Mouse (Mus musculus) midbrain, embryonic 12.5 days (tissue): ENCODE measurements around the gene Kazn. TPM values are rescaled to one million over a fixed set of nuclear protein-coding genes. Genes with fewer than 3 reads are reported as not detected.

Experiments used
- ATAC-seq: fragments of 200-750 bp; cut with Nextera tagmentation; 2 replicates; pipeline ENCODE4 v1.8.0; 2017; ENCODE audit warnings: low read depth, moderate TSS enrichment, moderate library complexity; ENCODE audit not compliant: low FRiP score
- H3K27ac ChIP-seq: fragments of 300-500 bp; sonication (generic); replicated peaks from 2 replicates; pipeline ENCODE4 v1.5.1; 2016; ENCODE audit warnings: mild to moderate bottlenecking
- H3K27me3 ChIP-seq: fragments of 300-500 bp; sonication (generic); 2 replicates; pipeline ENCODE4 v1.6.1; 2016; ENCODE audit warnings: mild to moderate bottlenecking
- H3K36me3 ChIP-seq: fragments of 300-500 bp; sonication (generic); 2 replicates; pipeline ENCODE4 v1.6.1; 2016
- H3K4me1 ChIP-seq: fragments of 300-500 bp; sonication (generic); 2 replicates; pipeline ENCODE4 v1.6.1; 2016
- H3K4me2 ChIP-seq: fragments of 300-500 bp; sonication (generic); replicated peaks from 2 replicates; pipeline ENCODE4 v1.6.1; 2016; ENCODE audit warnings: mild to moderate bottlenecking, moderate library complexity
- H3K4me3 ChIP-seq: fragments of 300-500 bp; sonication (generic); 2 replicates; pipeline ENCODE4 v1.5.1; 2016; ENCODE audit warnings: mild to moderate bottlenecking
- H3K9ac ChIP-seq: fragments of 300-500 bp; sonication (generic); replicated peaks from 2 replicates; pipeline ENCODE4 v1.6.1; 2016; ENCODE audit warnings: mild to moderate bottlenecking, moderate library complexity
- H3K9me3 ChIP-seq: fragments of 300-500 bp; sonication (generic); 2 replicates; pipeline ENCODE4 v1.6.1; 2016; ENCODE audit warnings: mild to moderate bottlenecking
- WGBS: fragments of 180-500 bp; shearing (Covaris S2); methylation state at CpG from one replicate; pipeline ENCODE4 v1.1.7; 2016; 5-methylcytosine and 5-hydroxymethylcytosine counted together
- polyA plus RNA-seq: library from polyadenylated mRNA; unstranded; fragments of >200 nt; fragmentation: Nextera tagmentation; extraction: Ambion mirVana; gene quantifications from 2 replicates; pipeline ENCODE4 v1.2.1, GENCODE M21; 2016

Gene Kazn
- polyA plus RNA-seq, 1 experiment from 2014 or later = 22.0 TPM

DNA sequence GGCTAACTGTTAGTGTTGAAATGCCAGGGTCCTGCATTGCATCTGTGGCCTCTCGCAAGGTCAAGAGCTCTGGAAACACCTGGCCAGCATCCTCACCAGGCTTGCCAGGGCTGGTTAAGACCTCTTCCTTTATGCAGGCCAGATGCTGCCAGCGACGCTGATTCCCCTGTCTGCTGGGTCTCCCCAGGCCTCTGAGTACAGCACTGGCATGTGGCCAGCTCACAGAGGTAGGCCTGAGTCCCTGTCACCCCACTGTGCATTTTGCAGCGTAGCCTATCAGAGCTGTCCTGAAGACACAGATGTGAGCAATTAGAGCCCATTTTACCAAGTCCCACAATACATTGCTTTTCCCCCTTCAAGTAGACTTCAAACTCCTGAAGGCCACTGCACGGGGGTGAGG lies 109.0 kb downstream of the Kazn start:
- no peak for ATAC-seq
- no peaks in the 10 kb centered on the region for H3K9me3 ChIP-seq
- H3K9ac ChIP-seq = no peak overlapping the region
- no peak overlapping the region for H3K4me3 ChIP-seq
- H3K36me3 ChIP-seq = no peaks in the 10 kb centered on the region
- H3K4me1 ChIP-seq = peaks cover 7% of the 10 kb centered on the region; the same call in 1 of the 2 replicates
- no peak overlapping the region for H3K4me2 ChIP-seq
- H3K27me3 ChIP-seq = no peaks in the 10 kb centered on the region
- H3K27ac ChIP-seq = no peak overlapping the region
- 68% methylated on average over 5 of the region's 5 CpGs for WGBS

DNA sequence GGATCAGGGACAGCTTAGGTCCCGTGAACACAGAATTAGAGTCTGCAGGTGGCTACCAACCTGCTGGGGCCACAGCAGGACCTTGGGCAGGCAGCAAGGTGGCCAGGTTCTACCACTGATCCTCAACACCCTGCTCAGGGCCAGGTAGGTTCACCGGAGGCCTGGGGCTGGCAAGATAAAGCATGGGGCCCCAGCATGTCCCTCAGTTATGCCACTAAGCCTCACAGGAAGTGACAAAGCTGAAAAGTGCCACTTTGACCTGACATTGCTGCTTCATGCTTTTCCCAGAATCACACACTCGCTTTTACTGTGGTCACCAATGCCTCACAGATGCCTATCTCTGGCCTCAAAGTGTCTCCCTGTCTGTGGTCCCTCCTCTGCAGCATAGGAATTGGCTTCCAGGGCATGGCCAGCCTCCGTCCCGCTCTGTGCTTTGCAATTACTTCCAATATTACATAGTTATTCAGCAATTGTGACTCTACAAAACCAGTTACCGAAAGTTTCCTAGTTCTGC lies 111.9 kb downstream of the Kazn start:
- Histone ChIP-seq H3K27me3 (no peaks in the 10 kb centered on the region; the same call in 1 of the 2 replicates), H3K4me3 (no peak overlapping the region), H3K9me3 (no peaks in the 10 kb centered on the region), H3K36me3 (no peaks in the 10 kb centered on the region), H3K4me1 (peaks cover 7% of the 10 kb centered on the region; the same call in 1 of the 2 replicates), H3K27ac (no peak overlapping the region), H3K4me2 (no peak overlapping the region), H3K9ac (no peak overlapping the region)
- no peak for ATAC-seq
- 88% methylated on average over 6 of the region's 6 CpGs for WGBS

DNA sequence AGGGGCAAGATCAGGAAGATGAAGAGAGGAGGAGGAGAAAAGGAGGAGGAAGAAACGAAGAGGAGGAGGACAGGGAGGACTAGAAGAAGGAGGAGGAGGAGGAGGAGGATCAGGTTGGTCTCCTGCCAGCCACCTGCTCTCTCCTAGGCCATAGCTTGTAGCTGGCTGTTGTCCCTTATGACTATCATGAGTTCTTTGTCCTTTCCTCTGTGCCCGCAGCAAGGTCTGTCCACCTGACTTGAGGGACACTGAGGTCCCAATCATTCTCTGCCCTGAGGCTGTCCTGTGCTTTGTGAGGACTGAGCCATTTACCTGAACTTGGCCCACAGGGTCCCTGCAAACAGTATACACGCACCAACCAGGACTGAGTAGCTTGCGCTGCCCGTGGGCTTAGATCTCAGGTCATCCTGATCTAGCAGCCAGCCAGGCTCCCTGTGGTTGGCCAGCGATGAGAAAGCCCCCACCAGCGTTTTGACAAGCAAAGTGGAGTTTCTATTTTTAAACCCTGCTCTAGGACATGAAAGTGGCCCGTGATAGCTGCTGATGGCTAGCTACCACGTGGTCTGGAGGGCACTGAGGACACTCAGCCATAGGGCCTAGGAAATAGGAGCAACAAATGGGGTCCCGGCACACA lies 112.4 kb downstream of the Kazn start:
- H3K4me3 ChIP-seq = no peak overlapping the region
- WGBS = 81% methylated on average over 10 of the region's 10 CpGs
- H3K27ac ChIP-seq = no peak overlapping the region
- ATAC-seq = no peak
- peaks cover 7% of the 10 kb centered on the region; the same call in 1 of the 2 replicates for H3K4me1 ChIP-seq
- no peaks in the 10 kb centered on the region; the same call in 1 of the 2 replicates for H3K27me3 ChIP-seq
- H3K9me3 ChIP-seq = no peaks in the 10 kb centered on the region
- H3K9ac ChIP-seq = no peak overlapping the region
- no peaks in the 10 kb centered on the region for H3K36me3 ChIP-seq
- H3K4me2 ChIP-seq = no peak overlapping the region

DNA sequence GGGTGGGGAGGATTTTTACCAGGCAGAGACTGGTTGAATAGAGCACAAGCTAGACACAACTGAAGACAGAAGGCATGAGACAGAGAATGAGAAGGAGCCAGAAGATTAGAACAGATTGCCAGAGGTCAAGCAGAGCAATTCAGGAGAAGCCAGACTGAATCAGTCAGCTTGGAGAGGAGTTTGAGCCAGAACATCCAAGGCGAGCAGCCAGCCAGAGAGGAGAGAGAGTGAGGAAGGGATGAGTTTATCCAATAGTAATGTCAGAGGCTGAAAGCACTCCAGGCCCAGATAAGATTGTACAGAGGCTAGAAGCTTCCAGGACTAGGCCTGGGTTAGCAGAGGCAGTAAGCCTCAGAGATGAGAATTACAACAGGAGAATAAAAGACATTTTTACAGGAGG lies 118.0 kb downstream of the Kazn start:
- ATAC-seq = no peak
- WGBS = 30% methylated on average over 1 of the region's 1 CpGs
- peaks cover 6% of the 10 kb centered on the region; the same call in 1 of the 2 replicates for H3K27me3 ChIP-seq

DNA sequence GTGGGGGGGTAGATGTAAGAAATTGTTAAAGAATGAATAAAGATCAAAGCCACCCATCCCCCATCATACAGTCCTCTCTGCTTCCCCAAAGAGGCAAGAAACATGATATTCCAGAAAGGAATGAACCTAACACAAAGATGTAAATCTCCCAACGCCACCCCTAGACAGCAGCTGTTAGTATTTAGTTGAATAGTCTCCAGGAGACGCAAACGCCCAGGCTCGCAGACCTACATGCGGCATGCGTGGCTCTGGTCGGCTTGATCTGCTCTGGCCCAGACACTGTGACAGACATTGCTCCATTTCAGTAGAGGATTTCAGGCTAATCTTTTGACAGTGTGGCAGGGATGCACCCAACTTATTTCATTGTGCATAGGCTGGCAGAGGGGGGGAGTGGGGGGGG lies 120.7 kb downstream of the Kazn start:
- no peaks in the 10 kb centered on the region for H3K9me3 ChIP-seq
- no peak overlapping the region; the same call in 1 of the 2 replicates for H3K27ac ChIP-seq
- 0 out of 2 replicates have a peak, but pooled peaks cover 7% of the 10 kb centered on the region for H3K4me1 ChIP-seq
- H3K4me2 ChIP-seq = no peak overlapping the region
- WGBS = 42% methylated on average over 7 of the region's 7 CpGs
- ATAC-seq = peak; percentile 51; the same call in 1 of the 2 replicates
- H3K4me3 ChIP-seq = no peak overlapping the region
- no peak overlapping the region for H3K9ac ChIP-seq
- H3K36me3 ChIP-seq = no peaks in the 10 kb centered on the region
- H3K27me3 ChIP-seq = peaks cover 6% of the 10 kb centered on the region

More for the DNA sequence above, 118.0 kb downstream of the Kazn start:
- Histone ChIP-seq H3K4me3 (no peak overlapping the region), H3K27ac (no peak overlapping the region), H3K36me3 (no peaks in the 10 kb centered on the region), H3K9me3 (no peaks in the 10 kb centered on the region), H3K9ac (no peak overlapping the region), H3K4me2 (no peak overlapping the region), H3K4me1 (0 out of 2 replicates have a peak, but pooled peaks cover 7% of the 10 kb centered on the region)

DNA sequence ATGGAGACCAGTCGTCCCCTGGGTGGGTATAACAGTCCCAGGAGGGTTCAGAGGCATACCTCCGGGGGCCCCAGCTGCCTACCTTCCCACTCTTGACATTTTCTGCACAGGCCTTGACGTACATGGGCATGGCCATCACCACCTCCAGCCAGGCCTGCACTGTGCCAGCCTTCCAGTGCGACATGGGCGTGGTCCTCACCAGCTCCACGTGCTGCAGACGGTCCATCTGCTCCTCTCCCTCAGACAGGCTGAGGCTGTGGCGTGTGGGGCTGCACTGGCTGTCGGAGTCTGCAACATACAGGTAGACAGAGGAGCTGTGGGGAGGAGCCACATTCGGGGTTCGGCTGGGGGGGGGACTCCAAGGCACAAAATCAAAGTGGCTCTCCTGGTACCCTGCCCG lies 121.2 kb downstream of the Kazn start:
- no peak overlapping the region for H3K9ac ChIP-seq
- H3K27ac ChIP-seq = no peak overlapping the region
- no peak overlapping the region for H3K4me2 ChIP-seq
- H3K9me3 ChIP-seq = no peaks in the 10 kb centered on the region
- WGBS = 88% methylated on average over 12 of the region's 12 CpGs
- H3K4me1 ChIP-seq = 0 out of 2 replicates have a peak, but pooled peaks cover 7% of the 10 kb centered on the region
- no peak for ATAC-seq
- peaks cover 6% of the 10 kb centered on the region; the same call in 1 of the 2 replicates for H3K27me3 ChIP-seq
- H3K4me3 ChIP-seq = no peak overlapping the region
- no peaks in the 10 kb centered on the region for H3K36me3 ChIP-seq

DNA sequence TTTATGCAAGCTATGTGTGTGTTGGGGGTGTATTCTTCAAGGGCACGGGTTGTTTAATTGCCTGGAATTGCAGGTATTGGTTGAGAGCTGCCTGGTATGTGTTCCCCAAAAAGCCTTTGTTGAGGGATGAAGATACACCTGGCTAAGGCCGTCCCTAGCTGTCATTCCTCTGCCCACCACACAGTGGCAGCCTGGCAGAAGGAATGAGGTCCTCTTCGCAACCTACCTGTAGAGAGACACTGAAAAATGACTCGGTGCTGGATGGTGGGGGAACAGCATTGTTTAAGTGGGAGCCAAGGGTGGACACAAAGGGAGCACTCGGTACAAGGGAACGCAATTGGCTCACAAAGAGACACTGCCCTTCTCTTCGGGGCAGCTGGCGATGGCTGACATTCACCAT lies 125.9 kb downstream of the Kazn start:
- Histone ChIP-seq H3K27ac (no peak overlapping the region), H3K4me3 (no peak overlapping the region), H3K27me3 (peaks cover 6% of the 10 kb centered on the region; the same call in 1 of the 2 replicates), H3K9ac (no peak overlapping the region), H3K4me2 (no peak overlapping the region), H3K36me3 (no peaks in the 10 kb centered on the region), H3K9me3 (0 out of 2 replicates have a peak, but pooled peaks cover 6% of the 10 kb centered on the region), H3K4me1 (0 out of 2 replicates have a peak, but pooled peaks cover 4% of the 10 kb centered on the region)
- peak; percentile 52; the same call in 1 of the 2 replicates for ATAC-seq
- 37% methylated on average over 8 of the region's 8 CpGs for WGBS

DNA sequence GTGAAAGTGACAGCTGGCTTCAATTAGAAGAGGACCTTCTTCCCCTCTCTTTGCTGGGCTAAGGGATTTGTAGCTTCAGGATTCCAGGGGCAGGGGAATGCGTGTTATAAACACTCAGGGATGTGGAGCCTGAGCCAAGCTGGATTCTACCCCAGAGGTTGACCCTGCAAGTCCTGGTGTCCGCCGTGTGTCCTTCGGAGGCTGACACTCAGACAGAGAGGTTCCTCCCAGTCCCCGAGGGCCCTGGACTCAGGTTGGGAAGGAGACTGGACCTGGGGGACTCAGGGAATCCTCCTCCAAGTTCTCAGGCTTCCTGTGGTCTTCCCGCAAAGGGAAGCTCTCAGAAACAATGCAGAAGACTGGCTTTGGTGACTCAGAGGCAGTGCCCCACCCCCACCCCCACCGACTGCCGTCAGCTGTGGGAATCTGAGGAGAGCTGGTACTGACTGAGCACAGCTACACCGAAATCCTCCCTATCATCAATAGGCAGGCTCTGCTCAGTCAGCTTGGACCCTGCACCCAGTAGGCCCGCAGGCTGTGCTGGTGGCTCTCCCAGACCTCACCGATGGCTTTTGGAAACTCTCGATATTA lies 136.0 kb downstream of the Kazn start:
- Histone ChIP-seq H3K4me3 (no peak overlapping the region), H3K27me3 (0 out of 2 replicates have a peak, but pooled peaks cover 3% of the 10 kb centered on the region), H3K9me3 (no peaks in the 10 kb centered on the region), H3K9ac (no peak overlapping the region), H3K4me2 (no peak overlapping the region), H3K36me3 (peaks cover 11% of the 10 kb centered on the region; the same call in 1 of the 2 replicates), H3K4me1 (no peaks in the 10 kb centered on the region), H3K27ac (no peak overlapping the region)
- WGBS = 56% methylated on average over 12 of the region's 12 CpGs
- no peak for ATAC-seq

DNA sequence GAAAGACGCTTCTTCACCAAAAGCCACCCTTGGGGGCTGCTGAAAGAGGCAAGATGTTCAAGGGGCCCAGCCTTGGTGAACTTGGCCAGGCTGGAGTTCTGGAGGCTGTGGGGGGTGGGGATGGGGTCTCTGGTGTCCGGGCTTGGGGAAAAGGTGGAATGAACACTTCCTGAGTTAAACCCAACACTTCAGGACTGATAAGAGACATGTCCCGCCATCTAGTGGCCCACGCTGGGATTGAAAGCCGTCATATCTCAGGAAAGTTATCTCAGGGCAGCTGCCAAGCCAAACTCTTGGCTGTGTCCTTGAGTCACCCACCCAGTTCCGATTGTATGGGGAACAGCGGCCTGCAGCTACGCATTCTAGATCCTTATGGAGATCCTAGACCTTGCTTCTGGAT lies 140.9 kb downstream of the Kazn start:
- no peak for ATAC-seq
- no peak overlapping the region for H3K4me3 ChIP-seq
- no peaks in the 10 kb centered on the region for H3K27me3 ChIP-seq
- no peak overlapping the region for H3K27ac ChIP-seq
- no peaks in the 10 kb centered on the region for H3K36me3 ChIP-seq
- H3K9me3 ChIP-seq = no peaks in the 10 kb centered on the region
- H3K4me2 ChIP-seq = no peak overlapping the region
- 21% methylated on average over 8 of the region's 8 CpGs for WGBS
- H3K4me1 ChIP-seq = peaks cover 3% of the 10 kb centered on the region
- H3K9ac ChIP-seq = no peak overlapping the region

DNA sequence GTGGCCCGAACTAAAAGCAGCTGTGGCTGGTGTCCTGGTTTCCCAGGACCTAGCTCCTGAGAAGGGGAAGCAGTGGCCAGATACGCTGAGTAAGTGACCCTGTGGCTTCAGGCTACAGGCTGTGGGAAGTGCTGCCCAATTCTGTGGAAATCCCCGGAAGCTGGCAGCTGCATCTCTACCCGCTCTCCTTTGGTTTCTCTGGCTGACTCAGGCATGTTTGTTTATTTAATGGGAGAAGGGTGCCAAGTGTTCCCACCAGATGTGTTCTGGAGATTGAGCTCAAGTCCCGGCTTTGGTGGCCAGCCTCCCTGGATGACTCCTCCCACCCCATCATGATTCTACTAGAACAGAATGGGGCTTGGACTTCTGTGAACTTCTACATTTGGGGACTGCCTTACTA lies 141.3 kb downstream of the Kazn start:
- Histone ChIP-seq H3K9me3 (no peaks in the 10 kb centered on the region), H3K4me1 (peaks cover 3% of the 10 kb centered on the region), H3K27me3 (no peaks in the 10 kb centered on the region), H3K9ac (no peak overlapping the region), H3K36me3 (no peaks in the 10 kb centered on the region), H3K27ac (no peak overlapping the region), H3K4me2 (no peak overlapping the region), H3K4me3 (no peak overlapping the region)
- no peak for ATAC-seq
- 43% methylated on average over 5 of the region's 5 CpGs for WGBS

DNA sequence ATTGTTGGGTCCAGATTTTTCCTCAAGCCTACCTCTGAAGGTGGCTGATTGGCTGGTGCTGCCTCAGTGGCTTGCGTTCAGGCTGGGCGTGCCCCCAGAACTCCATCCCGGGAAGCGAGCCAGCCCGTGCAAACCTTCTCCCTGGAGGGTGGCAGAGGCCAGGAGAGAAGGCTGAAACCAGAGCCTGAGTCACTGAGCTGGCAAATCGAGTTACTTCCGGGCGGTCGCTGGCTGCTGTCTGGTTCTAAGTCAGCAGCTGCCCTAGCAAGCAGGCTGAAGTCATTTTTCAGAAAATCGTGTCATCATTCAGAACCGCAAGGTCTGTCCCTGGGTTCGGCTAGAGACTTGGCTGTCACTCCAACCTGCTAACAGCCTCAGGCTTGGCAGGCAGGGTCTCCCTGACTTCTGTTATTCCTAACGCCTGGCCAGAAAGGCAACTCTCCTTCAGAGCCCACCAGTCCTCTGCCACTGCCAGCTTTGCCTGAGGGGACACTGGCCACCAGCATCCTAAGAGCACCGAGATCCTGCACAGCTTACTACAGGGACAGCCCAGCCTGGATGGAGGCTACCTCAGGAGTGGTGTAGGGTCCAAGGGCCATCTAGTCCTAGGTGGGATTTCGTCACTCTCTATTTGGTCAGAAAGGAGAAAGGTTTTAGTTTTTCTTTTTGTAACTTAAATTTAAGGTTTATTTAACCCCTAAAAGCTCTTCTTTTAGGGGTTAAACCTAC lies 143.5 kb downstream of the Kazn start:
- Histone ChIP-seq H3K4me3 (no peak overlapping the region), H3K27me3 (no peaks in the 10 kb centered on the region), H3K9me3 (no peaks in the 10 kb centered on the region), H3K4me1 (peaks cover 3% of the 10 kb centered on the region), H3K27ac (no peak overlapping the region), H3K9ac (no peak overlapping the region), H3K4me2 (no peak overlapping the region), H3K36me3 (no peaks in the 10 kb centered on the region)
- 58% methylated on average over 15 of the region's 15 CpGs for WGBS
- ATAC-seq = no peak

DNA sequence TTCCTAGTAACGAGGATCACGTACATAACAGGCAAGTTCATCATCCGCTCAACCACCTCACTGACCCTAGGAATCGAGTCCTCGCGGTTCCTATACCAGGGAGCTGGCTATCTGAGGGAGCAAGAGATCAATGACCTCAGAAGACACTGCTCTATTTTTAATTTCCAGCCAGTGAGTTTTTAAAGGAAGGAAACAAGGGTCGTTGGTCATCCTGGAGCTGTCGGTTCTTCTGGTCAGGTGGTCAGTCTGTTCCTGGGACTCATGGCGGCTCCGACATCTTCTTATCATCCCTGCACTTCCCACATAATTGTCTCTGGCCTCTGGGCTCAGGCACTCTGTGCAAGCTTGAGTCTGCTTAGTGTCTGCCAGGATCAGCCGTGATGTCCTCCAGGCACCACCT lies 144.8 kb downstream of the Kazn start:
- H3K4me2 ChIP-seq = no peak overlapping the region
- ATAC-seq = no peak
- no peaks in the 10 kb centered on the region for H3K27me3 ChIP-seq
- H3K4me3 ChIP-seq = no peak overlapping the region
- H3K4me1 ChIP-seq = peaks cover 3% of the 10 kb centered on the region
- H3K36me3 ChIP-seq = no peaks in the 10 kb centered on the region
- H3K27ac ChIP-seq = no peak overlapping the region
- H3K9ac ChIP-seq = no peak overlapping the region
- WGBS = 90% methylated on average over 11 of the region's 11 CpGs
- no peaks in the 10 kb centered on the region for H3K9me3 ChIP-seq
